Mouse (Mus musculus) adipocyte (in vitro differentiated cells): Measurements from ENCODE around the gene Hes2.

ENCODE experiments used
- DNase-seq: peaks from one replicate; pipeline ENCODE4 v3.0.0-alpha.2; 2016; ENCODE audit warnings: low spot score

Gene Hes2

DNA sequence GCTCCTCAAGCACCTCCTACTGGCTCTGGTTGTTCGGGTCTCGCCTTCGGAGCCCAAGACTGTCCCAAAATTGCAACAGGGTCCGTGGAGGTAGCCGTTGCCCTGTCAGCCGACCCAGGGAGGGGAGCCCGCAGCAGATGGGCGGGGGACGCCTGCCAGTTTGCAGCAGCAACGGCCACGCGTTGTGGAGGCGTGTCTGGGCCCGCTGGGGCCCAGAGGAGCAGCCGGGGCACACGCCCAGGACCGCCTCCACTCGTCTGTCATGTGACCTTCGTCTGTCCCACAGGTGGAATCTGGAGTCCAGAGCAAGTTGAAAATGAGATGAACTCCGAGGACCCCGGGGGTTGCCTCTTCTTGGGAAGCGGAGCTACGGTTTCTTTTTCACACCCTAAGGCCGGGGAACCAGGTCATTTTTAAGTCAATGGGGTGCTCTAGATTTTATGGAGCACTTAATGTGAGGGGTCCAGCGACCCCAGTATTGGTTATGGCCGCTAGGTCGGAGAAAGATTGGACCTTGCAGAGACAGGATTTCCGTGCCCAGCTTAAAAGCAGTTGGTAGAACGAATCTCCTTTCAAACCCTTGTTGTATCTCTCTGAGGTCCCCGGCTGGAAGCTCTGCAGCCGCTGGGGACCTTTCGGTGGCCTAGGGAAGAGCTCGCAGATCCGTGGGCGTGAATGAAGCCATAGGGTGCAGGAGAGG is at the start of gene Hes2:
Gene Hes2 (plus strand): TSS at position 283 of the 700 bp plus-strand sequence.
- DNase-seq: no peak

DNA sequence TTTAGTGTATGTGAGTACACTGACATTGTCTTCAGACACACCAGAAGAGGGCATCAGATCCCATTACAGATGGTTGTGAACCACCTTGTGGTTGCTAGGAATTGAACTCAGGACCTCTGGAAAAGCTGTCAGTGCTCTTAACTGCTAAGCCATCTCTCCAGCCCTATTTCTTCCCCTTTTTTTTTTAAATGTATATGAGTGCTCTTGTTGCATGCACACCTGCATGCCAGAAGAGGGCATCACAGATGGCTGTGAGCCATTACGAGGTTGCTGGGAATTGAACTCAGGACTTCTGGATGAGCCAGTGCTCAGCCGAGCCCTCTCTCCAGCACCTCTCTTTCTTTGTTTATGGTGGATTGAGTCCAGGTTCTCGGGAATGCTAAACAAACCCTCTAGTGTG is 49.2 kb upstream of the Hes2 start:
- no peak for DNase-seq

DNA sequence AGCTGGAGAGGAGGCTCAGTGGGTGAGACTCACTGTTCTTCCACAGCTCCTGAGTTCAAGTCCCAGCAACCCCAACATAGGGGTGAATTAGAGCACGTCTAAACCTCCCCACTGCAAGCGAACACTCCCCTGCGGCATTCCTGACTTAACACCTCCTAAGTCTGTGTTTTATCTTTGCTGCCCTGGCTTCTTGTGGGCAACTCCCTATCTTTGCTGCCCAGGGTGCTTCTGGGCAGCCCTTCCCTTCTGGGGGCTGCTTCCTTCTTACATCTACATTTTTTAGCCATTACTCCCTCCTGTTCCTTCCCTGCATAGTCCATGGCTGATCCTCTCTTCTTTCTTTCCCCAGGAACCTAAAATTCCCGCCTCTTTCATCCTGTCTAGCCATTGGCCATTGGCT is 48.0 kb upstream of the Hes2 start:
- no peak for DNase-seq

DNA sequence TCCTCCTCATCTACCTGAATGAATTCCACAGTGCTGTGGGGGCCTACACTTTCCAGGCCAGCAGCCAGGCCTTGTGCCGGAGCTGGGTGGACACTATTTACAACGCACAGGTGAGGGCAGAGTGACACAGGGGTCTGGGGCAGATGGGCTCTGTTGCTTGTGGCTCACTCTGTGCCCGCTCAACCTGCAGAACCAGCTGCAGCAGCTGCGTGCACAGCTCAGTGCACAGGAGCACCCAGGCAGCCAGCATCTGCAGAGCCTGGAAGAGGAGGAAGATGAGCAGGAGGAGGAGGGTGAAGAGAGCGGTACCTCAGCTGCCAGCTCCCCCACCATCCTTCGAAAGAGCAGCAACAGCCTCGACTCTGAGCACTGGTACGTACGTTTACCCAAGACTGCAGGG is 46.3 kb upstream of the Hes2 start:
- DNase-seq: no peak

DNA sequence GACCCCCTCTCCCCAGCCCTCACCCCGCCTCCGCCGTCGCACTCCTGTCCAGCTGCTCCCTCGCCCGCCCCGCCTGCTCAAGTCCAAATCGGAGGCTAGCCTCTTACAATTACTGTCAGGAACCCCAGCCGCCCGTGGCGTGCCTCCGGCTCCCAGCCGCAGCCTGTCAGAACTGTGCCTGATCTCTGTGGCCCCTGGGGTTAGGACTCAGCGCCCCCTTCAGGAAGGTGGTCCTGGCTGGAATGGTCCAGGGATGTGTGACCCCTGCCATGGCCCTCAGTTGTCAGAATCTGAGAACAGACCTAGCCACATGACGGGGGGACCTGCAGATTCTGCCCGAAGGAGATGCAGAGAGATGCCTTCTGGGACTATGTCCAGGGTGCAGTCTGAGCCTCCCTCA is 44.6 kb upstream of the Hes2 start:
- no peak for DNase-seq

DNA sequence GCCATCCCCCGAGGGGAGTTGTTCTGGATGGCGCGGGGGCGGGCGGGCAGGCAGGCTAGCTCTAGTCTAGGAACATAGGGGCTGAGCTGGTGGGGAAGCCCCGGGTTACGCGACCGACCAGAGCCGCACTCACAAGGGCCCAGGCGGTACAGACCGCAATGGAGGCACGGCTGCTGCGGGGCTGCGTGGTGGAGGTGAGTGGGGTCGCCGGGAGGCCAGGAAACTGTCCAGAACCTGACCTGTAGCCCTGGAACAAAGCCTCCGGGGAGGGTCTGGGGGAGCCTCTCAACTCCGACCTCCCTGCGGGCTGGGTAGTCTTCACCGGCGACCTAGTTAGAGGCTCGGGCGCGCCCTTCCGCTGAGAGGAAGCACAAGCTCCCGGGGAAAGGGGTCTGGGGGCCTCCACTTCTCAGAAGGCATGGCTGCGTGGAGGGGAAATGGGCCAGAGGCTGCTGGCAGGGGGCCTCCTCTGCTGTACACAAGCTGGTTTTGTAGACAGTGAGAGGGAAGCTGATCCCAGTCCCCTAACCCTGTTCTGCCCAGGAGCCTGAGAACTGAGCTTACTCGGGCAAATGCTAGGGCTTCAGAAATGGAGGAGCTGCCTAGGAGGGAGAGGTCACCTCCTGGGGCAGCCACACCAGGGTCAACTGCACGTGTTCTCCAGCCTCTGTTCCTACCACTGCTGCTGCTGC is 42.6 kb upstream of the Hes2 start, which contains the start of gene Tnfrsf25:
Gene Tnfrsf25 (plus strand): TSS at position 14 of the 692 bp plus-strand sequence.
- DNase-seq: no peak

DNA sequence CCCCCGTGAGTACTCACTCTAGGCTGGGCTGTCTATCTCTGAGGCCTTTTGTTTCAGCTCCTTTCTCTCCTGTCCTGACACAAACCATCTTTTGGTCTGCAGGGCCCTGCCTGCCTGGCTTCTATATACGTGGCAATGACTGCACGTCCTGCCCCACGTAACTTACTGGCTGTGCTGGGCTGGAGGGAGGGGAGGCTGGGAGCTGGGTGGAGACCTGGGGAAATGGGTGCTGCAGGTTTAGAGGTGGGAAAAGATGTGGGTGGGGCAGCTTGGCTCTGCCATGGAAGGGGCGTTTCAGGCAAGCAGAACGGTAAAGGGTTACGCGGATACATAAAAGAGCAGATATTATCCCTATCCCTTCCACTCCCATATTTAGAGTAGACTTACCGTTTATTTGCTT is 41.1 kb upstream of the Hes2 start:
- no peak for DNase-seq

DNA sequence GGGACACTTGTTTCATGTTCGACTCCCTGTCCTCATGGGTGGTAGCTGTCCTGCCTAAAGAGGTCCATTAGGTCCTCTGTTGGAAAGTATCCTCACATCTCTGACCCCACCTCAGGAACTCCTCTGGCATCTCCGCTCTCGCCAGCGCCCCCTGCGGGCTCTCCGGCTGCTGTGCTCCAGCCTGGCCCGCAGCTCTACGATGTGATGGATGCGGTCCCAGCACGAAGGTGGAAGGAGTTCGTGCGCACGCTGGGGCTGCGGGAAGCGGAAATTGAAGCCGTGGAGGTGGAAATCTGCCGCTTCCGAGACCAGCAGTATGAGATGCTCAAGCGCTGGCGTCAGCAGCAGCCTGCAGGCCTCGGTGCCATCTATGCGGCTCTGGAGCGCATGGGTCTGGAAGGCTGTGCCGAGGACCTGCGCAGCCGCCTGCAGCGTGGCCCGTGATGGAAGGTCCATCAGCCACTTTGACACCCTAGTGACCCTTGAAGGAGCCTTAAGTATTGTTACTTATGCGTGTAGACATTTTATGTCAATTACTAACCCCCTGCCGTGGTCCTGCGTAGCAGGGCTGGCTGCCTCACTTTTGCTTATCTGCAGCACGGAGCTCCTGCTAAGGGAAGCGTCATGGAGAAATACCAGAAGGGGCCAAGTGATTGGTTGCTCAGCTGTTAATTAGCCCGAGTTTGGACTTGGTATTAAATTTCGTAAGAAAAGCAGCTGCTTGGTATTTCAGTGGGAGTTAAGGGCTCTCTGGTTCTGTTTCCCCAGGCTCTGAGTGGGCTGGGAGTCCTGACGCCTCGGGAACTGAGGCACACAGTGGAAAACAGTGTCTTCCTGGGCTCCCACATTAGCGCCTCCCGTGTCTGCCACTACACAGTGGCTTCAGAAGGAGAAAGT is 39.0 kb upstream of the Hes2 start:
- DNase-seq: no peak

DNA sequence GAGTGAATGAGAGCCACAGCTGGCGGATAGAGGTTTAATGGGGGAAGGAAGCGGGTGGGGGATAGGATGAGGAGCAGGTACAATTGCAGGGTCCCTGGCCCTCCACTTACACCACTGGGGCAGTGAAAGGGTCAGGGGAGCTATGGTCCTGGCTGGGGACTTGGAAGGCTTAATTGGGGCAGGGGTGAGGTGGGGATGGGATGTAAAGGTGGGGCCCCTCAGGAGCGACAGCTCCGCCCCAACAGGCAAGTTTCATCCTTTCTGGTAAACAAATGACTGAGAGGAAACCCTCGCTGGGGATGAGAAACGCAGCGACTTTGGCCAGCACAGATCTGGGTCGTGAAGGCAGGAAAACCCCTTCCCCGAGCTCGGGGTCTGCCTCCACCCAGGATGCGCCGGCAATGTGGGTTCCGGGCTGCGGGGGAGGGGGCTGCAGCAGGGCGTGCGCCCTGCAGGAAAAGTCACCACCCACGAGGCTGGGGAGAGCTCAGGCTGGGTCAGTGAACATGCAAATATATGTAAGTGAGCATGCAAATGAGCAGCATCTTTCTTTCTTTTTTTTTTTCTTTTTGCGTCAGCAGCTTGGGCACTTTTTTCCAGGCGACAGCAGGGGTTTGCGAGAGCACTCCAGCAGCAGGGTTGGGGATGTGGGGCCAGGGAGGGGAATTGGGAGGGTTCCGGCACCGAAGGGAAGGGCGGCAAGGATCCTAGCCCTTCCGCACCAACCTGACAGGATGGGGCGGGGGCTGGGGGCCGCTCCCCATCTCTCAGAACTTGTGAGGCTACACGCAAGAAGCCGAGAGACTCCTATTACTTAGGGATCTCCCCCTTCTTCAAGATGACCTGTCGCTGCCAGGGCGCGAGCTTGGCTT is 38.1 kb upstream of the Hes2 start:
- DNase-seq: no peak

DNA sequence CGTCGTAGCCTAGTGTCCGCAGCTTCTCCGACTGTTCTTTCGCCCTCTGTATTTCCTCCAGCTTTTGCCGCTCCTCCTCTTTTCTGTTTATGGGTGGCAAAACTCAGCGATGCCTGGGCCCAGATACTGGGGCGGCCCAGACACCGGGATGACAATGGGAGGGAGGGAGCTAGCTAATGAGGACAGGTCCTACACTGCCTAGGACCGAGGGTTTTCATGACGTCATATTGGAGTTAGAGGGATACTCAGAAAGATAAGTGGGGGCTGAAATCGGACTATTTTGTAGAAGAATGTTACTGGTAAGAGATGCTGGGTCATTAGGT is 37.5 kb upstream of the Hes2 start:
- DNase-seq: no peak

DNA sequence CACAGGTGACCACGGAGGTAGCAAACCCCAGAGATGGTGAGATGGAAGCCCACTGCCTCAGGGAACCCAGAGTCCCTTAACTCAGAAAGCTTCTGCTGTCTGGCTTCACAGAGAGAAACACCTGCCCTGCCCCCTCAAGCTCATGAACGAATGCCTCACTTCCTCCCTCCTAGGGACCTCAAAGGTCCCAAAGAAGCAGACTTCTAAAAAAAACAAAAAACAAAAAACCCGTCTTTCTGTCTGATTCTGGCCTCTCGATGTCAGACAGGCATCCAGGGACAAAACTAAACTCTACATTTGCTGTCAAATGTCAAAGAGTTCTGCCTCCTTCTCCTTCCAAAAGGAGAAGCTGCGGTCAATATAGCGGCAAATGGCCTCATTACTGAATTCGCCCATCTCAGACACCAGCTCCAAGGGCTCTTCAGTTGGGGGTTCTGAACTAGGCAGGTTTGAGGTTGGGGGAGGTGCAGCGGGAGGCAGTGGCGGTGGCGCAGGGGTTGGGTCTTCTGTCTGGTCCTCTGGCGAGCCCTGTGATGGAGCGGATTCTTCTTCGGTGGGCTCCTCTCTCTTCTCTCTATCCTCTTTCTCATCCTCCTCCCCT is 34.2 kb upstream of the Hes2 start:
- no peak for DNase-seq

DNA sequence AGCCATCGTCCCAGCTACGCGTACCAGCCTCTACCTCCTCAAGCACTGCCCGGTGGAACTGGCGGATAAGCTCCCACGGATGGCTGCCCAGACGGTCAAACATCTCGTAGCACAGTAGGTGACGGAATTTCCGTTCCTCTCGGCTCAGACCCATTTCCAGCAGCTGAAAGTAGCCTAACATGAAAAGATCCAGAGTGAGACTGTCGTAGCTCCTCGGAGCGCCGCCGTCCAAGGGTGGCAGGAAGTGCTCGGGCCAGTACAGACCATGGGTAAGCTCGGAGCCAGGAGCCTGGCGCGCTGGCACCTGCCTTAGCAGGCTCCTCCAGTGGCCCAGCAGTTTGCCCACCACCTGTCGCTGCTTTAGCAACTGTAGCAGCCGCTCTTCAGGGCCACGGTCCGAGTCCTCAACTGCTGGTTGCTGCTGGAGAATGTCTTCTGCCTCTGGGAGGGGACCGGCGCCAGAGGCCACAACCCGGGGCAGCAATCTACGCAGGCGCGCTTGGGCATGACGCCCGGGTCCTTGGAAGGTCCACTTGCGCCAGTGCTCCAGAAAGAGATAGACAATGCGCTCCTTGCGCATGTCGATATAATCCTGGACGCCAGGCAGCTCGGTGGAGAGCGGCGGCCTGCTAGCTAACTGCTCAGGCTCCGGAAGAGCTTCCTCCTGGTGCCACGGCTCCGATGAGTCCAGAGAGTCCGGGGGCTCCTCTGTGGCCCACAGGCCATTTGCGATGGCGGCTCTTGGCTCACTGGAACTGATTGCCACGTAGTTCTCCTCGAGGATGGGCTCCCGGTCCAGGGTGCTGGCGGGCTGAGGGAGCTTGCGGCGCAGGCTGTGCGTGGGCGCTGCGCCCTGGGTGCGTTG is 33.3 kb upstream of the Hes2 start:
- no peak for DNase-seq

DNA sequence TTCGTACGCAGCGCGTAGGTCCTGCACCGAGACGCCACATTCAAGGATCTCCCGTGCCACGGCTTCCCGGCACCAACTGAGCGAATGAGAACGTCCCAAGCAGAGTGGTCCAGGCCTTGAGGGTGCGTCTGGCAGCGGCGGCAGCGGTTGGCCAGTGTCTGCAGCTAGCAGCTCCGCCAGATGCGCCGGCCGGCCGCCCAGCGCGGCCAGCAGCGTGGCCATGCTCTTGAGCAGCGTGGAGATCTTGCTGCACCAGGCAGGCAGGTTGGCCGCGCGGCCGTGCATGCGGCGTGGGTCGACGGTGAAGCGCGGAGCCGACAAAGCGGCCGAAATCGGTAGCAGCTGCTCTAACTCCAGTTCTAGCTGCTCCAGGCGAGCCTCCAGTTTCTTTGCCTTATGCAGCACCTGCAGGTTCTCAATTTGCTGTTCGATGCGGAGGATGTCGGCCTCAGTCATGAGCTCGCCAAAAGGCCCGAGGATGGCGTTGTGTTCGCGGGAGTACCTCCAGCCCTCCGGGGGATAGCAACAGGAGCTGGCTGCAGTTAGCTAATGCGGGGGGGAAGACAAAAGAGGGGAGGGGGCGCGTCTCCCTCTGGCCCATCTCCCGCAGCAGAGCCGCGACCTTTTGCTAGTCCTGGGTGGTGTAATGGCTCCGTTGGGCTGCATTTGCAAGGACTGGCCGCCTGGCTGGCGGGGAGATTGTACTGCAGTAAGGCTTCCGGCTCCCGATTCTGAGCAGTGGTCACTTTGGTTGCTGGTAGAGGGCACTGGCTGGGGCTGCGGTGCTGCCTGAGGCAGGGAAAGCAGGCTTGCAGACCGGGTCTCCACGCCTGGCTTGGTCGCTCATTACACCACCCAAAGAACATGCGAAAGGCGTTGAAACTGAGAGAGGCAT is 32.4 kb upstream of the Hes2 start:
- no peak for DNase-seq

DNA sequence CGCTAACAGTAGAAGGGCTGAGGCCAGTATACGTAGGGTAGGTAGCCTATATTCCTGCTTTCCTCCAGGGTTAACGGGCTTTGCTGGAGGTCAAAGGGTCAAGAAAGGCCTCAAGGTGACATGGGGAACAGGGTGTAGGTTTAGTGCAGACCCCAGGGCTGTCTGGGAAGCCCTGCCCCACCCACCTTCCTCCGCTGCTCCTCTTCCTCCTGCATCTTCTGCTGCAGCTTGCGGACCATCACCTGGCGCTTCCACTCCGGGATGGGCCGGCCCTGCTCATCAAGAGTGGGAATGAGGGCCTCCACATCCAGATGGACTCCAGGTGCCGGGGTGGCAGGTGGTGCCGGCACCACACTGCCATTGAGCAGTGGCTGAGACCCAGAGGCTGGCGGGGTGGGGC is 30.8 kb upstream of the Hes2 start:
- no peak for DNase-seq

DNA sequence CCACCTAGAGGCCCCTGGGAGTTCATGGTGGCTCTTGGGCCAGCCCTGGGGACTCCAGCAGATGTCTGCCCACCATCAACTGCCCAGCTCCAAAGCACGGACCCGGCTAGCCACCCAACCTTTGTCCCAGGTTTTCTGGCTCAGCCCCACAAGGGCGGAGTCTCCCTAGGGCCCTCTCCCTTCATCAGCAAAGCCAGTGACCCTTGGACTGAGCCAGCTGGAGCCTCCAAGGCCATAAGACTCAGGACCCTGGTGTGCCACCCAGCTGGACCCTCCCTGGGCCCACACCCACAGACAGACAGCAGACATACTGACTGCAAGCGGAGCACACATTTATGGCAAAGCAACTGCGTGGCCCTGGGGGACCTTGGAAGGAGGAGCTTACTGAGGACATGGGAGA is 29.9 kb upstream of the Hes2 start:
- no peak for DNase-seq

DNA sequence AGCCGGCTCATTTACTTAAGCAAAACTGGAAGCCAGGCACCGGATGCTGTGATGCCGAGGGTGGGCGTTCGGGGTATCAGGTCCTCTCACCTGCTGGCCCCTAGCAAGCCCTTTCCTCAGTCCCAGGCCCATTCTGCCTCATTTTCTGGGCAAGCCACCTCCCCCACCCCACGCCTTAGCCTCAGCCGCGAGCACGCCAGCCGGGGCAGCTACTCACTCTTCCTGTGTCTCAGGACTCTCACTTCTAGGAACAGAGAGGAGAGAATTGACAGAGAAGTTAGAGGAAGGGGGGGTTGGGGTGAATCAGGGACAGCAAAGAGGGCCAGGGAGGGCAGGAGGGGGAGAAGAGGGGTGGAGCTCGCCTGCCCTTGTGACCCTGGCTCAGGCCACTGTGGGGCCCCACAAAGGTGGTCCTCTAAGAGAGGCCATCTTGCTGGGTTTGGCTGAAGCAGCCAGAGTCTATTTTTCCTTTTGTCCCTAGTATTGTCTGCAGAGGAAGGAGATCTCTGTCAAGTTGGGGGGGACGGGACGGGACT is 29.2 kb upstream of the Hes2 start:
- DNase-seq: no peak

DNA sequence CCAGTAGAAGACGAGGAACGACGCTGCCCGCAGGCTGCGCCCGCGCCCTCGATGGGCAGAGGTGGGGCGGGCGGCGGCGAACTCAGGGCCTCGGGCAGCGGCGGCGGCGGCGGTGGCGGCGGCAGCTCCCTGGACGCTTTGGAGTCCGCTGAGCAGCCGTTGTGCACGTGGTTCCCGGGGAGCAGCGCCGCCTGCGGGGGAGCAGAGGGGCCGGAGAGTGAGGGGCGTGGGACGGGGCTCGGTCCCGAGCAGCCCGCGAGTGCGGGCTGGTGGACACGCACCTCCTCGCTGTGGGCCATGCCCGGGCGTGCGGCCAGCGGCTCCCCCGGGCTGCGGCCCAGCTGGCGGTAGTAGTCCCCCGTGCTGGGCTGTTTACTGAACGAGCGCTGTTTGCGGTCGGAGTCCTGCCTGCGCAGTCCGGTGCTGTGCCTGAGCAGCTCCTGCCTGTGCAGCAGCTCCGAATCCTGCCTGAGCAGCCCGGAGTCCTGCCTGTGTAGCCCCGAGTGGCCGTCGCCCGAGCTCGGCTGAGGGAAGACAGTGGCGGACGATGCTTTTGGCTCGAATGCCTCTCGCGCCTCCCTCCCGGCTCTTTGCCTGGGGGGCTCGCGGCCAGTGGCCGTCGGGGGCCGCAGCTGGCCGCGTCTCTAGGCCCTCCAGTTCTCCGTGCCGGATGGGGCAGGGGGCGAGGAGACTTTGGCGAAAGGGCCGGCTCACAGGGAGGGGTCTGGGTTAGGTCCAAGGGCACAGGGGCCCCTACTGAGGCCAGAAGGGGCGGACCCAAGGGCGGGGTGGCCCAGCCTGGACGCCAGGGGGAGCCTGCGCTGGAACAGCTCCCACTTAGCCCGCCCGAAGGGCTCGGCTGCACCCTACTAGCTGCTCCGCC is 27.7 kb upstream of the Hes2 start:
- no peak for DNase-seq
